Mouse (Mus musculus) heart, postnatal 0 days (tissue): Measurements from ENCODE around the gene Dennd4b.

Experiments used
- CTCF ChIP-seq: IDR thresholded peaks from 2 replicates; pipeline ENCODE4 v1.5.1; 2016; ENCODE audit warnings: antibody characterized with exemption, control low read depth, low read depth
- EP300 ChIP-seq: IDR thresholded peaks from 2 replicates; pipeline ENCODE4 v1.6.1; 2016; ENCODE audit warnings: antibody characterized with exemption, low read depth

GRCm38 (mm10) chr3:90258521-90258920, 6.5 kb upstream of the Dennd4b start:
- TF ChIP-seq CTCF (no peak), EP300 (no peak)
